Mouse (Mus musculus) midbrain, postnatal 0 days (tissue): Measurements from ENCODE around the gene Fgd2. TPM values are rescaled to one million over a fixed set of nuclear protein-coding genes. Genes with fewer than 3 reads are reported as not detected.

Experiments
- ATAC-seq: fragments of 200-750 bp; cut with Nextera tagmentation; 2 replicates; pipeline ENCODE4 v1.8.0; 2017; ENCODE audit warnings: moderate number of reproducible peaks, mild to moderate bottlenecking, moderate TSS enrichment, moderate library complexity; ENCODE audit not compliant: low FRiP score
- DNase-seq: peaks from one replicate; pipeline ENCODE4 v3.0.0-alpha.2; 2015; ENCODE audit warnings: low spot score
- H3K27ac ChIP-seq: fragments of 300-500 bp; sonication (generic); 2 replicates; pipeline ENCODE4 v1.5.1; 2014; ENCODE audit warnings: low read depth, mild to moderate bottlenecking, low read length, mixed read lengths
- H3K27me3 ChIP-seq: fragments of 300-500 bp; sonication (generic); 2 replicates; pipeline ENCODE4 v1.6.1; 2014; ENCODE audit warnings: low read length, control low read depth, mixed read lengths; ENCODE audit not compliant: insufficient read depth
- H3K36me3 ChIP-seq: fragments of 300-500 bp; sonication (generic); 2 replicates; pipeline ENCODE4 v1.6.1; 2014; ENCODE audit warnings: low read length, control low read depth, mixed read lengths; ENCODE audit not compliant: insufficient read depth
- H3K4me1 ChIP-seq: fragments of 300-500 bp; sonication (generic); 2 replicates; pipeline ENCODE4 v1.6.1; 2014; ENCODE audit warnings: mild to moderate bottlenecking, control low read depth, antibody characterized with exemption, low read length, mixed read lengths; ENCODE audit not compliant: insufficient read depth
- H3K4me2 ChIP-seq: fragments of 300-500 bp; sonication (generic); 2 replicates; pipeline ENCODE4 v1.6.1; 2014; ENCODE audit warnings: low read depth, mild to moderate bottlenecking, low read length, mixed read lengths; ENCODE audit not compliant: poor library complexity, severe bottlenecking
- H3K4me3 ChIP-seq: fragments of 300-500 bp; sonication (generic); 2 replicates; pipeline ENCODE4 v1.5.1; 2014; ENCODE audit warnings: low read depth, mild to moderate bottlenecking, low read length, moderate library complexity
- H3K9ac ChIP-seq: fragments of 300-500 bp; sonication (generic); replicated peaks from 2 replicates; pipeline ENCODE4 v1.6.1; 2014; ENCODE audit warnings: mild to moderate bottlenecking, low read length, moderate library complexity, mixed read lengths; ENCODE audit not compliant: poor library complexity, severe bottlenecking
- H3K9me3 ChIP-seq: fragments of 300-500 bp; sonication (generic); 2 replicates; pipeline ENCODE4 v1.6.1; 2016; ENCODE audit warnings: low read length, control low read depth
- CTCF ChIP-seq: IDR thresholded peaks from 2 replicates; pipeline ENCODE4 v1.5.1; 2016; ENCODE audit warnings: antibody characterized with exemption, mild to moderate bottlenecking
- WGBS: fragments of 180-500 bp; shearing (Covaris S2); extraction: QIAGEN DNeasy Blood & Tissue Kit; methylation state at CpG from one replicate; pipeline ENCODE4 v1.1.7; 2014; 5-methylcytosine and 5-hydroxymethylcytosine counted together
- polyA plus RNA-seq: library from polyadenylated mRNA; unstranded; fragments of >200 nt; fragmentation: Nextera tagmentation; extraction: Ambion mirVana; gene quantifications from 2 replicates; pipeline ENCODE4 v1.2.1, GENCODE M21; 2015
- total RNA-seq: library from RNA; depleted of rRNA; stranded (reverse); fragments of >200 nt; gene quantifications from 2 replicates; pipeline ENCODE4 v1.2.3, GENCODE M21; 2014

Fgd2 gene
- total and polyA plus RNA-seq, 2 experiments from 2014 or later, result 14.4 to 27.3 TPM

GRCm38 (mm10) chr17:29401741-29402268, 41.1 kb downstream of the Fgd2 start:
- Histone ChIP-seq H3K27ac (no peak overlapping the region), H3K4me1 (peaks cover 6% of the 10 kb centered on the region; the same call in 1 of the 2 replicates), H3K9me3 (no peaks in the 10 kb centered on the region), H3K4me2 (no peak overlapping the region), H3K4me3 (no peak overlapping the region), H3K27me3 (no peaks in the 10 kb centered on the region), H3K9ac (no peak overlapping the region), H3K36me3 (no peaks in the 10 kb centered on the region)
- DNase-seq (no peak), ATAC-seq (no peak)
- WGBS, result 68% methylated on average over 15 of the region's 15 CpGs
- no peak for TF ChIP-seq CTCF

GRCm38 (mm10) chr17:29403179-29403578, 42.5 kb downstream of the Fgd2 start:
- H3K9me3 ChIP-seq, result no peaks in the 10 kb centered on the region
- H3K36me3 ChIP-seq, result no peaks in the 10 kb centered on the region
- H3K27me3 ChIP-seq, result no peaks in the 10 kb centered on the region
- peaks cover under 1% of the 10 kb centered on the region; the same call in 1 of the 2 replicates for H3K4me1 ChIP-seq
- no peak overlapping the region for H3K27ac ChIP-seq
- ATAC-seq (no peak), DNase-seq (no peak)
- H3K4me2 ChIP-seq, result no peak overlapping the region
- H3K4me3 ChIP-seq, result no peak overlapping the region
- 96% methylated on average over 1 of the region's 1 CpGs for WGBS
- H3K9ac ChIP-seq, result no peak overlapping the region
- no peak for TF ChIP-seq CTCF

- 44% methylated on average over 13 of the region's 13 CpGs for WGBS
- Histone ChIP-seq H3K9me3 (no peaks in the 10 kb centered on the region), H3K4me3 (no peak overlapping the region), H3K36me3 (no peaks in the 10 kb centered on the region), H3K4me1 (no peaks in the 10 kb centered on the region), H3K27me3 (no peaks in the 10 kb centered on the region), H3K9ac (no peak overlapping the region), H3K4me2 (no peak overlapping the region), H3K27ac (no peak overlapping the region)
- no peak for ATAC-seq
- DNase-seq, result no peak
- no peak for TF ChIP-seq CTCF
Measured at GRCm38 (mm10) chr17:29405501-29405900, 44.8 kb downstream of the Fgd2 start.

- Histone ChIP-seq H3K4me1 (no peaks in the 10 kb centered on the region), H3K4me2 (no peak overlapping the region), H3K9me3 (no peaks in the 10 kb centered on the region), H3K36me3 (no peaks in the 10 kb centered on the region), H3K27ac (no peak overlapping the region), H3K4me3 (no peak overlapping the region), H3K9ac (no peak overlapping the region), H3K27me3 (no peaks in the 10 kb centered on the region)
- ATAC-seq (no peak), DNase-seq (no peak)
- TF ChIP-seq CTCF, result no peak
- WGBS, result 50% methylated on average over 6 of the region's 6 CpGs
Measured at GRCm38 (mm10) chr17:29406077-29406476, 45.4 kb downstream of the Fgd2 start.

- Histone ChIP-seq H3K27ac (no peak overlapping the region), H3K36me3 (no peaks in the 10 kb centered on the region), H3K4me1 (no peaks in the 10 kb centered on the region), H3K4me3 (no peak overlapping the region), H3K9me3 (no peaks in the 10 kb centered on the region), H3K9ac (no peak overlapping the region), H3K4me2 (no peak overlapping the region), H3K27me3 (no peaks in the 10 kb centered on the region)
- TF ChIP-seq CTCF, result no peak
- DNase-seq, result no peak
- no peak for ATAC-seq
- WGBS, result 88% methylated on average over 5 of the region's 5 CpGs
Measured at GRCm38 (mm10) chr17:29407405-29407804, 46.7 kb downstream of the Fgd2 start.

- H3K4me1 ChIP-seq, result no peaks in the 10 kb centered on the region
- WGBS, result 97% methylated on average over 13 of the region's 13 CpGs
Measured at GRCm38 (mm10) chr17:29408364-29408763, 47.6 kb downstream of the Fgd2 start.

More at GRCm38 (mm10) chr17:29408364-29408763, 47.6 kb downstream of the Fgd2 start:
- no peak for ATAC-seq
- no peak for TF ChIP-seq CTCF
- H3K4me2 ChIP-seq, result no peak overlapping the region
- no peaks in the 10 kb centered on the region for H3K36me3 ChIP-seq
- no peak overlapping the region for H3K9ac ChIP-seq
- no peaks in the 10 kb centered on the region for H3K27me3 ChIP-seq
- no peaks in the 10 kb centered on the region for H3K9me3 ChIP-seq
- H3K27ac ChIP-seq, result no peak overlapping the region
- H3K4me3 ChIP-seq, result no peak overlapping the region
- no peak for DNase-seq
